Mouse (Mus musculus) forebrain, embryonic 10.5 days (tissue): ENCODE measurements at regions not wholly inside any gene's neighbourhood (a gene's known extent, or its start where the extent isn't known, plus 50 kb on each side); places are given as distances from the start of the nearest gene placed in this dataset. TPM values are rescaled to one million over a fixed set of nuclear protein-coding genes. Genes with fewer than 3 reads are reported as not detected.
"Not testable (repeated sequence)": the region's sequence is repeated elsewhere in the genome, so short reads cannot be mapped to it uniquely, and the experiment has no call there.

Experiments
- DNase-seq: peaks from one replicate; pipeline ENCODE4 v3.0.0-alpha.2; 2017; ENCODE audit warnings: low spot score; ENCODE audit errors: extremely low spot score
- H3K27ac ChIP-seq: fragments of 300-500 bp; sonication (generic); 2 replicates; pipeline ENCODE4 v1.5.1; 2016; ENCODE audit warnings: mild to moderate bottlenecking
- H3K27me3 ChIP-seq: fragments of 300-500 bp; sonication (generic); 2 replicates; pipeline ENCODE4 v1.6.1; 2016; ENCODE audit warnings: mild to moderate bottlenecking; ENCODE audit not compliant: poor library complexity, severe bottlenecking
- H3K36me3 ChIP-seq: fragments of 300-500 bp; sonication (generic); replicated peaks from 2 replicates; pipeline ENCODE4 v1.6.1; 2016; ENCODE audit warnings: mild to moderate bottlenecking, moderate library complexity
- H3K4me1 ChIP-seq: fragments of 300-500 bp; sonication (generic); 2 replicates; pipeline ENCODE4 v1.6.1; 2016
- H3K4me3 ChIP-seq: fragments of 300-500 bp; sonication (generic); 2 replicates; pipeline ENCODE4 v1.5.1; 2016; ENCODE audit warnings: mild to moderate bottlenecking, moderate library complexity
- H3K9me3 ChIP-seq: fragments of 300-500 bp; sonication (generic); 2 replicates; pipeline ENCODE4 v1.6.1; 2016; ENCODE audit warnings: mild to moderate bottlenecking, moderate library complexity
- WGBS: fragments of 180-500 bp; shearing (Covaris S2); methylation state at CpG from one replicate; pipeline ENCODE4 v1.1.7; 2016; 5-methylcytosine and 5-hydroxymethylcytosine counted together
- microRNA counts: library from miRNA; unstranded; fragments of <30 nt; microRNA quantifications from one replicate; lab custom pipeline; 2017
- microRNA-seq: library from miRNA; unstranded; fragments of <30 nt; microRNA quantifications from one replicate; pipeline ENCODE4, GENCODE M21; 2017

DNA sequence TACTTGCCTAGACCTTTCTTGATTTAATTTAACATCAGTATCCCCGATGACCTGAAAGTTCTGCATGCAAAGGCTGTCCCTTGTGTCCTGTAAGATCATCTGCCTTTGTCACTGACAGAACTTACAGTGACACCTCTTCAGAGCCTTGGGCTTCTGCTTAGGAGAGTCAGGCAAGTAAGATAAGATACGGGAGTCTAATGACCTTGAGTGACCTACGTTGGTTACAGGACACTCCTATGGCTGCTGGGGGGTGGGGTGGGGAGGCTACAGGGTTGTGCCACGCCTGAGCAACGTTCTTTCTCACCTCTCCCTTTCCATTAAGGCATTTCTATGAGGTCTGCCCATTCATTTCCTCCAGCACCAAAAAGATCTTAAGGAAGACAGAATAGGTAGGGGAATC, 69.1 kb upstream of the Gadl1 start:
- Histone ChIP-seq H3K4me1 (peaks cover 6% of the 10 kb centered on the region; the same call in 1 of the 2 replicates), H3K27me3 (no peaks in the 10 kb centered on the region), H3K36me3 (no peaks in the 10 kb centered on the region), H3K27ac (no peak overlapping the region), H3K9me3 (no peaks in the 10 kb centered on the region), H3K4me3 (no peak overlapping the region)
- 76% methylated on average over 5 of the region's 5 CpGs for WGBS
- DNase-seq = no peak

DNA sequence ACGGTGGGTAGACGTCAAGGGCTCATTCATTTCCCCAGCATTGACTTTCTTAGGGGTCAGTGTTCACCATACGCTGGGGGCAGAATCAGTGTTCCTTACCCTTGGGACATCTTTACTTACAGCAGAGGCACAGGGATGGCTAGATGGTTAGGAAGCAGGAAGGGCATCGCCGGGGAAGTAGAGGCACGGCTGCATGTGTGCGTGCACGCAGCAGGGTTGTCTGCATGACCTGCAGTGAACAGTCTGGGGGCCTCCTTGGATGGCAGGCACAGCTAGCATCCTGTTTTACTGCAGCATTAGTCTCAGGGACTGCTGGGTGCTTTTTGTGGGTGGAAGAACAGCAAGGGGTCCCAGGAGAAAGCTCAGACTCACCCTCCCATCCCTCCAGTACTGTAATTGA, 68.5 kb upstream of the Gadl1 start:
- peaks cover 6% of the 10 kb centered on the region; the same call in 1 of the 2 replicates for H3K4me1 ChIP-seq
- H3K27me3 ChIP-seq = no peaks in the 10 kb centered on the region
- no peaks in the 10 kb centered on the region for H3K9me3 ChIP-seq
- no peaks in the 10 kb centered on the region for H3K36me3 ChIP-seq
- no peak overlapping the region for H3K4me3 ChIP-seq
- WGBS = 78% methylated on average over 8 of the region's 8 CpGs
- DNase-seq = no peak
- no peak overlapping the region for H3K27ac ChIP-seq

DNA sequence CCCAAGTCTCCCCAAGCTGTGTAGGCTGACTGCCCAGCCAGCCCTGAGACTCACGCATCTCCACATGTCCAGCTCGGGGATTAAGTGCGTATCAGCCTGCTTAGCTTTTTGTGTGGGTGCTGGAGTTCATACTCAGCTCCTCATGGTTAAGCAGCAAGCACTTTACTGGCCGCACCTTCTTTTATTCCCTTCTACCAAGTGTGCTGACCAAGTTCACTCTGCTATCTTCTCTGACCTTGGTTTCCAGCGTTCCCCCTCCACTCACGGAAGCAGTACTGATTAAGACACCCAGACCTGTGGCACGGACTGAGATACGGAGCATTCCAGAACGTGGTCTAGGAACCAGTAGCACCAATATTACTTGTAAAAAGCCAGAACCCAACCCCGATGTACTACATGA, 67.6 kb upstream of the Gadl1 start:
- Histone ChIP-seq H3K27ac (no peak overlapping the region), H3K27me3 (no peaks in the 10 kb centered on the region), H3K36me3 (no peaks in the 10 kb centered on the region), H3K4me1 (peaks cover 6% of the 10 kb centered on the region; the same call in 1 of the 2 replicates), H3K4me3 (no peak overlapping the region), H3K9me3 (no peaks in the 10 kb centered on the region)
- WGBS = 87% methylated on average over 10 of the region's 10 CpGs
- no peak for DNase-seq

DNA sequence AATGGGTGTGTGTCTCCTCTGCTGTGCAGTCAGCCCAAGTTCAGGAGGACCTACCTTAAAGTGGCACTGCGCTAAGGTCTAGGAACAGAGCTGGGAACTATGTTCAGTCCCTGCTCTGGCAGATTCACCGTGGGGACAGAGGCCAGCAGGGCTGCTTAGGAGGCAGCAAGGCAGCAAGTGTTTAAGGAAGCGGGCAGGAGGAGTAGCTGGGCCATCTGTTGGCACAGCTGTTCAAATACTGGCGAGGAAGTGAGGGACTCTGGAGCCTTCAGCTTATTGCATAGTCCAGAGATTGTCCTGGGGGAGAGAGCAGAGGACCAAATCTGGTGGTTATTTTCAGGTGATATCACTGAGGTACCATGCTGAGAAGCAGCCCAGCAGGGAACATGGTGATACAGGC, 64.9 kb upstream of the Gadl1 start:
- Histone ChIP-seq H3K36me3 (no peaks in the 10 kb centered on the region), H3K4me1 (peaks cover 10% of the 10 kb centered on the region; the same call in 1 of the 2 replicates), H3K27ac (no peak overlapping the region), H3K27me3 (no peaks in the 10 kb centered on the region), H3K4me3 (no peak overlapping the region), H3K9me3 (no peaks in the 10 kb centered on the region)
- 77% methylated on average over 4 of the region's 4 CpGs for WGBS
- DNase-seq = no peak

DNA sequence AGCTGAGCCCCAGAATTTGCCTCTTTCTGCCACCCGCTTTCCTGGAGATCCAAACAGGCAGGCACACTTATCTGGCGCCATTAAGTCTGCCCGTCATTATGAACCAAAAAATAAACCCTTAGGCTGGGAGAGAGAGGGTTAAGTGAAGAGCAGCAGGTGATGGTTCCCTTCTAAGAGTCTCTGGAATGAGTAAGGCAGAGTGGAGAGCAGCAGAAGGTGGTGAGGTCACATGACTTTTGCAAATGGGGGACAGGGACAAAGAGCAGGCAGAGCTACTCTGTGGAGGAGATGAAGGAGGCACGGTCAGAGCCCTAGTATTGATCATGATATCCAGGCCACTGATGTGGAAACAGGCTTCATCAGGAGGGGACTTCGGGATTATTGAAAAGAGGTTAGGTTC, 64.2 kb upstream of the Gadl1 start:
- Histone ChIP-seq H3K36me3 (no peaks in the 10 kb centered on the region), H3K4me3 (no peak overlapping the region), H3K9me3 (no peaks in the 10 kb centered on the region), H3K27me3 (no peaks in the 10 kb centered on the region), H3K4me1 (peaks cover 10% of the 10 kb centered on the region; the same call in 1 of the 2 replicates), H3K27ac (no peak overlapping the region)
- 74% methylated on average over 5 of the region's 5 CpGs for WGBS
- DNase-seq = no peak

DNA sequence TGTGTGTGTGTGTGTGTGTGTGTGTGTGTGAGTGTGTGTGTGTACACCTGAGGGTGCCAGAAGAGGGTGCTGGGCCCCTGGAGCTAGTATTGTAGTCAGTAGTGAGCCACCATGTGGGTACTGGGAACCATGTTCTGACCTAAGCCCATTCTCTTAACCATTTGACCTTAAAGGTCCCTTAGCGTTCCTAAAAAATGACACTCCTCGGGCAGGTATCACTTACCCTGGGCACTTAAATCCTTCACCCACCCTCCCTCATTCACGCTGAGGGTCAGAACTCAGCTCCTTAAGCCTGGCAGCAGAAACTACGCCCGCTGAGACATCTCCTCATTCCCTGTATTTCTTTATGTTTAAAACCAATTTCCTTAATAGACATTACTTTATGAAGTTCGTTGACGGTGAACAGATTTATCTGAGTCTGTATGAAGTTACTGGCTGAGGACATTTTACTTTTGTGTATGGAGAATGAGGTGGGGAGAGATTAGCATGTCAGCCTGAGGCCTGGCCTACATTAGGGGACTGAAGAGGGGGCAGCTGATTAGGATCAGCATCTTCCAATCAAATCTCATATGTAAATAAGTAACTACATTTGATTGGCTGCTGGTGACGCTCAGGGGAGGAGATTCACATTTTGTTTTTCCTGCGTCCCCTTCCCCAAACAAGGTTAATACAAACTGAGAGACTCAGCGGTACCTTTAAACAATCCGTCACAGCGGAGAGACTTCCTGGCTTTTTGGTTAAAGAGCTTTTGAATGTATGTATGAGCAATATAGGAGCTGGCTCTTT, 61.8 kb upstream of the Gadl1 start:
- no peaks in the 10 kb centered on the region for H3K9me3 ChIP-seq
- peak; percentile 21 for DNase-seq
- peak overlapping the region; percentile 40 for H3K4me3 ChIP-seq
- WGBS = 51% methylated on average over 12 of the region's 12 CpGs
- no peaks in the 10 kb centered on the region for H3K36me3 ChIP-seq
- peak overlapping the region; percentile 4; the same call in 1 of the 2 replicates for H3K27ac ChIP-seq
- no peaks in the 10 kb centered on the region for H3K27me3 ChIP-seq
- H3K4me1 ChIP-seq = peaks cover 4% of the 10 kb centered on the region; the same call in 1 of the 2 replicates

DNA sequence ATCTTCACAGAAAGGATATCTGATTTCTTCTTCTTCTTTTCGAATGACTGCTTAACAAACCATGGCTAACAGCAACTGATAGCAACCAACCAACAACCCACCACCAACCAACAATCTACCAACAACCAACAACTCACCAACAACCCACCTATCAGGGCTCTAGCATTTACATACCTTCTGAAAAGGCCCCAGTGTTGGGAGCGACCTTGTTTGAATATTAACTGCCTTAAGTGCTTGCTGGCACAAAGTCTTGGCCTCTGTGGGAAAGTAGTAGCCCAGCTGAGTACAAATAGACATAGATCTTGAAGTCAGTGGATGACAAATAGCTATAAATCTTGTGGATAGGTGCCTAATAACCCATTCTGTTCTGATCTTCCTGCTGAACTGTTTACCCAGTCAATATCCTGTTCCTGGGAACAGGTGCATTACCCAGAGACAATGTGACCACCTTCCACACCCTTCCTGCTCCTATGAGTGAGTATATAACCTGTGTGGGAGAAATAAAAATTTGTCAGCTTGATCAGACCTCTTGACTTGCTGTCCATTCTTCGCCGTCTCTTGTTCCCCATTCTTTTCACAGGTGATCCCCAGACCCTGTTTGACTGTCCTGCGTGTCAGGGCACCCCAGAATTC, 55.9 kb upstream of the Gadl1 start:
- H3K27ac ChIP-seq, DNase-seq: not testable (repeated sequence)
- WGBS = 83% methylated on average over 5 of the region's 5 CpGs

DNA sequence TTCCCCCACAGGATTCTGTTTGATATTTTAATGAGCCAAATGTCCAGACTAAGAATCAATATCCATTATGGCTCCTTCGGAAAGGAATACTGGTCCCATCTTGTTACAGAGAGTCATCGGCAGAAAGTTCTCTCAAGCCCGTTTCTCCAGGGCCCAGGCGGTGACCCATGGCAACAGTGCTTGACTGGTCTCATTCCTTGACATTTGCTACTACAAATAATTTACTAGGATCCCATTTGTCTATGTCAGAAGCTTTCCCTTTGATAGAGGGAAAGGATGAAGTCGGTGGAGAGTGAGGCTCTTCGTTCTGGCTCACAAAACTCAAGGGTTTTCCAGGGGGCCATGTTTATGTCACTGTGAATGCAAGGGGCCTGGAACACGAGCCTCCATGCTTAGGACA, 52.0 kb upstream of the Gadl1 start:
- 90% methylated on average over 7 of the region's 7 CpGs for WGBS
- no peak for DNase-seq

More for the DNA sequence above, 55.9 kb upstream of the Gadl1 start:
- H3K9me3 ChIP-seq, H3K27me3 ChIP-seq, H3K4me1 ChIP-seq, H3K4me3 ChIP-seq, H3K36me3 ChIP-seq: not testable (repeated sequence)

DNA sequence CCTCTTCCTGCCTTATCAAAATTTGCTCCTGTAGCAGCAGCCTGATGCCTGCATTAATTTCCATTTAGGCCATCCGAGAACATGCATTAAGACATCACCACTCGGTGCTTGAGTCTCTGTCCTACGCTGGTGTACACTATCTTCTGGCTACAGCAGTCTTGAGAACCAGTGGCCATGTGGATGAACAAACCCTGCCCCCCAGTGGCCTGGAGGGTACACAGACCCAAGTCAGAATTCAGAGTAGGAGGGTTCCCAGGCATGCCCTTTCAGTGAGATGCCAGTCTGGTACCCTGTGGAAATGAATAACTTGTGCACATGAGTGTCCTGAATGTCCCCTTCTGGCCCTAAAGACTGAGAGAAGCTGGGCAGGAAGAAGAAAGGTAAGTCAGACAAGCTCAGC, 50.4 kb upstream of the Gadl1 start:
- no peaks in the 10 kb centered on the region for H3K4me1 ChIP-seq
- no peak for DNase-seq
- H3K36me3 ChIP-seq = no peaks in the 10 kb centered on the region
- 91% methylated on average over 3 of the region's 3 CpGs for WGBS
- H3K27me3 ChIP-seq = no peaks in the 10 kb centered on the region
- H3K4me3 ChIP-seq = no peak overlapping the region
- no peak overlapping the region for H3K27ac ChIP-seq
- H3K9me3 ChIP-seq = no peaks in the 10 kb centered on the region

More for the DNA sequence above, 52.0 kb upstream of the Gadl1 start:
- no peaks in the 10 kb centered on the region for H3K36me3 ChIP-seq
- H3K4me1 ChIP-seq = no peaks in the 10 kb centered on the region
- no peaks in the 10 kb centered on the region for H3K27me3 ChIP-seq
- no peak overlapping the region for H3K4me3 ChIP-seq
- no peaks in the 10 kb centered on the region for H3K9me3 ChIP-seq
- no peak overlapping the region for H3K27ac ChIP-seq

MicroRNAs in the stretch of these regions (microRNA counts, 519-probe panel; counts per million panel counts)
- 341 counts per million, percentile 65 among the panel's probes with 10 or more counts for microRNA mmu-miR-467h+mmu-miR-669d+mmu-miR-669l (lab: Ali Mortazavi, UCI)

Small RNAs in the stretch of these regions (microRNA-seq; reads per million reads assigned to microRNA genes)
- gene Gm22243 = not detected
- not detected for gene Gm25510
- not detected for gene Gm26303
- not detected for gene Mir467h
